Mouse (Mus musculus) c-Kit-positive CD71-positive TER-119-negative erythroid progenitor cells, embryonic 14.5 days (primary cell): Measurements from ENCODE around the gene Tmem45a.
"Not testable (repeated sequence)": the region's sequence is repeated elsewhere in the genome, so short reads cannot be mapped to it uniquely, and the experiment has no call there.

ENCODE experiments used
- DNase-seq: peaks from one replicate; pipeline ENCODE4 v3.0.0-alpha.2; 2013; ENCODE audit warnings: low read depth

Tmem45a gene

DNA sequence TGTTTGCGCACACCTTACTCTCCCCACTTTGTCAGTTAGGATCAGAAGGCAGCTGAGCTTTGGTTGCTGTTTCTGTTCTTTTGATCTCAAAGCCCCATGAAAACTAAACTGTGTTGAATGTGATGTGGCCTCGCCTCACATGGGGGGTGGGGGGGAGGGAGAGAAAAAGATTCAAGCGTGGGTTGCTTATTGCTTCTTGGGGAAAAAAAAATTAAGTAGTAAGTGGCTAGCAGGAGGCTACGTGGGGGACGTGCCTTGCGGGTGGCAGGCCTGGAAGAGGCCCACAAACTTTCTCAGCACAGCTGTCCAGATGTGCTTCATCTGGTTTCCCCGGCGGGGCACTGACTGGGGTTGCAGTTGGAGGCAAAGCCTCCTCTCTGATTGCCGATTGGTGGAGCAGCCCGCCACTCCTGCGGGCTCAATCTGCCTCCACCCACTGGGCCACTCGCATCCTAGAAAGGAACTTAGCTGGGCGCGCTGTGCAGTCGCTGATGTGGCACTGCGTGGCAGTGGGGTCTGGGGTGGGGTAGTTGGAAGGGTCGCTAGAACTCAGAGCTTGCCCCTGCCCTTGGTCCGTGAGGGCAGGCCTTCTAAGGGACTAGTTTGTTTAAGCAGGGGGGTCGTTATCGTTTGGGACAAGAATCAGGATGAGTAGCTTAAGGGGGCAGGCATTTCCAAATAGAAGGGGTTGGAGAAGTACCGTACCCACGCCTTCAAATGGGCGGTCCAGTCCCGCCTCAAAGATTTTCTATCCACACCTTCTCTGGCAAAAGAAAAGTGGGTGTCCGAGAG, at the start of gene Tmem45a:
Gene Tmem45a, minus strand, starts transcription at position 343 of the 792 bp plus-strand sequence.
- DNase-seq = peak; percentile 51

GRCm38 (mm10) chr16:56928023-56928422, 42.1 kb upstream of the Tmem45a start, which contains the start of gene Lnp1:
Gene Lnp1 (minus strand): TSS chr16:56928061.
- DNase-seq = no peak

GRCm38 (mm10) chr16:56920102-56920657, 34.2 kb upstream of the Tmem45a start:
- DNase-seq = peak; percentile 48

DNA sequence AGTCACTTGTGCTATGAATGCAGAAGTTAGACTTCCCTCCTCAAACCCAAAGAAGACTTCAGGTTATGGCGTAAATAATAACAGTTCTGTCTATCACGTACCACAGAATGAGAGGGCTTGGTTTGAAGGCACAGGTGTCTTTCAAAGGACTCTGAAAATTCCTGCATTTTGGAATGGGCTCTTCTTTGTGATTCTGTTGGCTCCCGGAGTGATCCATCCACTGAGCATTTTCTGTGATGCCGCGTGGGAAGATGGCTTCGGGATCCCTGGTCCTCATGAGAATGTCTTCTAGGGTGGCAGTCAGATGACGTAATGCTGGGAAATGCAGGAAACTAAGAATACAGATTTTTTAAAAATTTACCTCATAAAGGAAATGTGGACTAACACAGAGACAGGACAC, 31.3 kb upstream of the Tmem45a start:
- DNase-seq = no peak

DNA sequence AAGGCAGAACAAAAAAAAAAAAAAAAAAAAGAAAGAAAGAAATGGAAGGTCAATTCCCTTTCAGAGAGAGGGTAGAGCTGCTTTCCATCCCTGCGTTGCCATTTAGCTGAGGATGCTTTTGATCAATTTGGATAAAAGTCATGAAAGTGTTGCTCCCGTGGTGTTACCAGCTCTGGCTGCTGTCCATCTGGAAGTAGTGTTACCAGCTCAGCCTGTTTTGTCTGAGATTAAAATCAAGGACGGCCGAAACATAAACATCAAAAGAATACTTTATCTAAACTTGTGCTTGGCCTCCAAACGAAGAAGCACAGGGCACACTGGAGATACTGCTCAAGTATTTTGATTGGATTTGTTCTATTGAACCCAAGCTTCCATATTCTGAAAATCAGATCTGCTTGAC, 23.0 kb upstream of the Tmem45a start:
- DNase-seq = no peak

GRCm38 (mm10) chr16:56902206-56902605, 16.2 kb upstream of the Tmem45a start:
- not testable (repeated sequence) for DNase-seq

DNA sequence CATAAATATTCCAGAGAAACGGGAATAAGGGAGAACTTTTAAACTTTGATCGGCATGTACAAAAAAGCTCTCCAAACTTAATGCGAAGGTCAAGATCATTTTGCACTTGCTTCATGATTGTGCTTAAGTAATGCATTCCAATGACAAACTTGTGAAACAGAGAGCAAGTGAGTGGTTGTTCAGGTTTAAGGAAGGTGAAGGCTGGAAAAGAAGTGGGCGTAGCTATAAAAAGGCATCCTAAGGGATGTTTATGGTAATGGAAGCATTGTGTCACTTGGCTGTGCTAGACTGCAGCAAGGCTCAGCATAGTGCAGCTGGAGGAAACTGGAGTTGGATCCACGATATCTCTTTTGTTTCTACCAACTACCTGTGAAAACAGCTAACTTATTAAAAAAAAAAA, 5.6 kb upstream of the Tmem45a start:
- DNase-seq = no peak

GRCm38 (mm10) chr16:56886616-56887116, 700 bp upstream of the Tmem45a start:
- DNase-seq = no peak

DNA sequence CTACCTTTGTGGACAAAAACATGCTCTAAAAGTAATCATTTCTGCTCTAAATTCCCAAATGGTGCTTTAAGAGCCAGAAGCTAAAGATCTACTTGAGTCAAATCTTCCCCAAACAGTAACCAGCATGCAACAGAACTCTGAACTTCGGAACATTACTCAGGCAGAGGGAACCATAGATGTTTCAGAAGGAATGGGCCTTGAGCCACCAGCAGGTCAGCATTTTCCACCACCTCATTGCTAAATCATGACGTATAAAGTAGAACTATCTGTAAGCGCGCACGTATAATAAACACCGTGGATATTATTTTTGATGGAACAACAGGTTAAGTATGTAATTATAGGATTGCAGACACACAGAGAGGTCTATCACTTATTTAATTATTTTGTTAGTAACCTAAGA, 1.2 kb downstream of the Tmem45a start:
- DNase-seq = no peak

DNA sequence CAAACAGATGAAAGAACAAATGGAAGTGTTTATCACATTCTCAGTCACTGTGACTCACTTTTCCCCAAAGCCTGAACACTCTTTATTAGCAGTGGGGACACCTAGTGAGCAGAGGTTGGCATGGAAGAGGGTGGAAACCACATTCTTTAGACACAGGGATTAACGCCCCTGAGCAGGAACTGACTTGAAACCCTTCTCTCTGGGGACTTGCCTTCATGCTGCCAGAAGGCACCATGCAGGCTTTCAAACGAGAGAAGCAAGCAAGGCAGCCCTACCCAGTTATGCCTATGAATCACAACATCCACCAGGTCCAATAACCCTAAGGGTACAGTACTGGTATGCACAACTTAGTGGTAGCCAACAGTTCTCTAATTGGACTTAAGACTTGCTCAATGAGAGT, 12.6 kb downstream of the Tmem45a start:
- DNase-seq = no peak

GRCm38 (mm10) chr16:56870458-56870857, 15.5 kb downstream of the Tmem45a start:
- DNase-seq = no peak

GRCm38 (mm10) chr16:56868361-56868760, 17.6 kb downstream of the Tmem45a start:
- no peak for DNase-seq

GRCm38 (mm10) chr16:56867591-56867990, 18.4 kb downstream of the Tmem45a start:
- no peak for DNase-seq

DNA sequence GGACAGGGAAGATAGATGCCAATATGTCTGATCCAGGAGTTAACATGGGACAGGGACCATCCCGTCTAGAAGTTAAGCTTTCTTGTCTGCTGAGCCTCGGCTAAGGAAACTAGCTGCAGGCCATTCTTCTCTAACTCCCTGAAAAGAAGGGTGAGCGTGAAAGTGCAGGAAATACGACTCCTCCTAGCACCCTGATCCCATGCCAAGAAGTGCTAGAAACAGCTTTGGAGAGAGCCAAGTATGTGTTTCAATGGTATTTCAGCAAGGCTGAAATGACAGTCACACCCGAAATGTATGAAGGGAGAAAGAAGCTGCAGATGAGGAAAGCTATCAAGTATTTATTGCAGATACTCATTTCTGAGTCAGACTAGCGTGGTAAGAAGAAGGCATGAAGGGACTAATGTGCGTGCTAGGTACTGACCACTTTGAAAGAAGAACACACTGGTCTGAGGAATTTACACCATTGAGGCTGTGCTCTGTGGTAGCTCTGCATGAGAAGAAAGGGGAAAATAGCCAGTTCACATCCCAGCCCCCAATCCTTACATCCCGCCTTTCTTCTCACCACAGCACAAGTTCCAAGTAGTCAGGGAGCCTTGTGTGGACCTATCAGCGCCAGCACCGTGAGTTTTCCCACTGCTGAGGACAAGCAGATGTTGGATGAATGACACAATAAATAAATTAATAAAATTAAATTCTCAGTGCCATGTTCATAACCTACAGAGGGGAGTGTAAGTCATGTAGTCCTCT, 33.0 kb downstream of the Tmem45a start:
- no peak for DNase-seq

- no peak for DNase-seq
Measured at GRCm38 (mm10) chr16:56842988-56843387, 43.0 kb downstream of the Tmem45a start.

DNA sequence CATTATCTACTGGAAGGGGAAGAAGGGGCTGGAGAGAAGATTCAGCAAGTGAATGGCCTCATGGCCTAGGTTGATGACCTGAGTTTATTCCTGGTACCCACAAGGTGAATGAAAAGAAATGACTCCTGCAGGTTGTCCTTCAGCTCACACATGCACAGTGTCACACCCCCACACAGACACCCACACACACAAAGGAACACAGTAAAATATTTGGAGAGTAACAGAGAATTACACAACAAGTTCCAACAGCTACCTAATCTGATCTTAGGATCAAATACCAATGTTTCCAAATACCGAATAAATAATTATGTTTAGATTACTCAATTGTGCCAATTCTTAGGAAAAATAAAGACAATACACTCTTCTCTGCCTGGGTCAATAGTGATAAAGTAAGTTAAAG, 52.7 kb downstream of the Tmem45a start:
- DNase-seq = no peak

- no peak for DNase-seq
Measured at GRCm38 (mm10) chr16:56831986-56832385, 54.0 kb downstream of the Tmem45a start.

- DNase-seq = peak; percentile 54
Measured at GRCm38 (mm10) chr16:56801370-56802109, 84.4 kb downstream of the Tmem45a start.

- DNase-seq = no peak
Measured at GRCm38 (mm10) chr16:56800946-56801345, 85.0 kb downstream of the Tmem45a start.

- DNase-seq = peak; percentile 61
Measured at GRCm38 (mm10) chr16:56800469-56800868, 85.5 kb downstream of the Tmem45a start.

GRCm38 (mm10) chr16:56799541-56800029, 86.4 kb downstream of the Tmem45a start:
- no peak for DNase-seq

DNA sequence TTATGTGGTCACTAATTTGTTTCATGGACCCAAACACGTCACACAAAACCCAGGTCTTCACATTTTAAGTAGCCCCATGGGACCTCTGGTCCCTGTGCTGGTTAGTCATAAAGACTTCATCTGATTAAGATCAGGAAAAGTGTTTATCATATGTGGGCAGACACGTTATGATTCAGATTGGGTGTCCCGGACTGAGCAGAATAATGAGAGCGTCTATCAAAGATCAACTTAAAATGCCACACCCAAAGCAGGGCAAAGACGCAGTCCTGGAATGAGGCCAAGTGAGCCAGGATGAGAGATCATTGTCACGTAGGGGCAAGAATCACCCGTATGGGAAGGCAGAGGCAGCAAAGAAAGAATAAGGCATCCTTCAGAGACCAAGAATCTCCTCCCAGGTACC, 87.1 kb downstream of the Tmem45a start:
- peak; percentile 25 for DNase-seq
